Mouse (Mus musculus) liver, embryonic 14.5 days (tissue): ENCODE data around the gene Umodl1. TPM values are rescaled to one million over a fixed set of nuclear protein-coding genes. Genes with fewer than 3 reads are reported as not detected.

Source experiments
- ATAC-seq: fragments of 200-750 bp; cut with Nextera tagmentation; 2 replicates; pipeline ENCODE4 v1.8.0; 2017; ENCODE audit warnings: moderate number of reproducible peaks, mild to moderate bottlenecking, moderate library complexity; ENCODE audit not compliant: insufficient read depth
- DNase-seq, 3 experiments: peaks; one replicate each; pipeline ENCODE4 v3.0.0-alpha.2; 2012 to 2013; ENCODE audit warnings: low read depth in 3 of 3, low spot score in 3 of 3
- H3K27ac ChIP-seq: fragments of 300-500 bp; sonication (generic); 2 replicates; pipeline ENCODE4 v1.5.1; 2014; ENCODE audit warnings: moderate library complexity, mild to moderate bottlenecking, control low read depth, inconsistent platforms
- H3K27me3 ChIP-seq: fragments of 300-500 bp; sonication (generic); 2 replicates; pipeline ENCODE4 v1.6.1; 2014; ENCODE audit warnings: mild to moderate bottlenecking, low read length, moderate library complexity; ENCODE audit not compliant: control insufficient read depth, insufficient read depth
- H3K36me3 ChIP-seq: fragments of 300-500 bp; sonication (generic); replicated peaks from 2 replicates; pipeline ENCODE4 v1.6.1; 2014; ENCODE audit warnings: low read depth; ENCODE audit not compliant: control insufficient read depth, insufficient read depth
- H3K4me1 ChIP-seq, 2 experiments: fragments of 200-500 bp in 1 of 2; fragments of 300-500 bp in 1 of 2; sonication (generic) in 1 of 2; replicated peaks; 2 replicates each; pipeline ENCODE4 v1.6.1; 2012 to 2014; ENCODE audit warnings: antibody characterized with exemption in 1 of 2, inconsistent platforms in 1 of 2, low read length in 1 of 2; ENCODE audit not compliant: control insufficient read depth in 2 of 2, insufficient read depth in 2 of 2
- H3K4me2 ChIP-seq: fragments of 300-500 bp; sonication (generic); 2 replicates; pipeline ENCODE4 v1.6.1; 2014; ENCODE audit warnings: low read depth, mild to moderate bottlenecking, control low read depth, moderate library complexity
- H3K4me3 ChIP-seq, 2 experiments: fragments of 200-500 bp in 1 of 2; fragments of 300-500 bp in 1 of 2; sonication (generic) in 1 of 2; 2 replicates each; pipeline ENCODE4 v1.5.1; 2012 to 2014; ENCODE audit warnings: low read depth in 2 of 2, low read length in 2 of 2, mild to moderate bottlenecking in 2 of 2, control low read depth in 1 of 2, inconsistent platforms in 1 of 2, moderate library complexity in 1 of 2; ENCODE audit not compliant: insufficient read depth in 1 of 2
- H3K9ac ChIP-seq: fragments of 300-500 bp; sonication (generic); replicated peaks from 2 replicates; pipeline ENCODE4 v1.6.1; 2014; ENCODE audit warnings: mild to moderate bottlenecking, control low read depth, moderate library complexity
- H3K9me3 ChIP-seq: fragments of 300-500 bp; sonication (generic); 2 replicates; pipeline ENCODE4 v1.6.1; 2016; ENCODE audit warnings: low read length, mixed read lengths; ENCODE audit not compliant: control insufficient read depth
- CTCF ChIP-seq: IDR thresholded peaks from 2 replicates; pipeline ENCODE4 v1.5.1; 2016; ENCODE audit warnings: antibody characterized with exemption, low read depth, control low read depth
- EP300 ChIP-seq: IDR thresholded peaks from 2 replicates; pipeline ENCODE4 v1.6.1; 2016; ENCODE audit warnings: antibody characterized with exemption, low read depth
- WGBS: fragments of 180-500 bp; shearing (Covaris S2); extraction: QIAGEN DNeasy Blood & Tissue Kit; methylation state at CpG from one replicate; pipeline ENCODE4 v1.1.7; 2014; ENCODE audit not compliant: insufficient replicate concordance; 5-methylcytosine and 5-hydroxymethylcytosine counted together
- microRNA-seq: library from miRNA; unstranded; fragments of <30 nt; microRNA quantifications from one replicate; pipeline ENCODE4, GENCODE M21; 2016
- polyA plus RNA-seq, 2 experiments: library from polyadenylated mRNA; depleted of rRNA in 1 of 2; stranded (reverse) in 1 of 2; unstranded in 1 of 2; fragments of >200 nt; fragmentation: Nextera tagmentation in 1 of 2; extraction: Ambion mirVana in 1 of 2; gene quantifications; 2 replicates each; pipeline versions ENCODE4 v1.2.1 to v1.2.3; 2012 to 2014

Gene Umodl1
- polyA plus RNA-seq, 2 experiments, result 0.01 to 0.20 TPM

DNA sequence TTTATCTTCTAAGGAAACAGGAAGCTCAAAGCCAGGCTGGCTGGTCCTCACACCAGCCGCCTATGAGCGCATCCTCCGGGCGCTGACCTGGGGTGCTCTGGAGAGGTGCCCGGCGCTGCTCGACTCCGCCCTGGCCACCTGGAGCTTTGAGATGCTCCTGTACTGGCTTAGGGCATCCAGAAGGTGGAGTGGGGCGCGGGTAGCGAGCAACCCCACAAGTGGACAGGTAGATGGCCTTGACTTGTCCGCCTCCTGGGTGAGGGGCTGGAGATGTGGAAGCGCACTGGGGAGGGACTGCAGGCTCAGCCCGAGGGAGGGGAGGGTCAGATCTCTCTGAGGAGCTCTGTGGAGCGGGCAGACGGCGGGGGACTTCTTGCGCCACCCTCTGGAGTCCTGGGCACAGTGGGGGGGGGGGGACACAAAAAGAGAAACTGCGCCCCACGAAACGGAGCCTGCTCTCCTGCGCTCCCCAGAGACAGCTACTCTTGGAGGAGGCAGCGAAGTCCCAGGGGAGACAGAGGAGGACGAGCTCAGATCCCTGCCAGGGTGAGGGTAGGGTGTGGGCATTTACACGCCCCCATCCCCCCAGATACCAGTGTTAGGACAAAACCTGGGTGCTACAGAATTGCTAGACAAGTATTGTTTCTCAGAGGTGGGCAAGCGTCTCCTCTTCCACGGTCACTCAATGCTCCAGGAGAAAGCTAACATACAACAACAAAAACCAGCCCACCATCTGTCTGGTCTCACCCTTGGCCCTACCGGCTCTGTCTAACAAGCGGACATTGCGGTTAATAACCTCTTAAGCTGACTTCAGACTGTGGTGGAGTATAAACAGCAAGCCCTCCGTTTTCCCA is 103.7 kb downstream of the Umodl1 start:
- Histone ChIP-seq H3K4me2 (peak overlapping the region; percentile 69), H3K9me3 (no peaks in the 10 kb centered on the region), H3K27ac (no peak overlapping the region), H3K4me3 (peak overlapping the region; percentile 47 to 48), H3K36me3 (no peaks in the 10 kb centered on the region), H3K9ac (no peak overlapping the region), H3K27me3 (peaks cover 34% of the 10 kb centered on the region), H3K4me1 (peaks cover 7 to 27% of the 10 kb centered on the region in 2 experiments)
- DNase-seq (no peak), ATAC-seq (0 out of 2 replicates have a peak, but pooled peaks have one; percentile 27)
- TF ChIP-seq EP300 (no peak), CTCF (no peak)
- 2% methylated on average over 31 of the region's 31 CpGs for WGBS

GRCm38 (mm10) chr17:31058745-31059085 is 104.3 kb downstream of the Umodl1 start:
- Histone ChIP-seq H3K36me3 (no peaks in the 10 kb centered on the region), H3K27me3 (peaks cover 34% of the 10 kb centered on the region), H3K4me3 (peak overlapping the region; percentile 47 to 48), H3K9ac (no peak overlapping the region), H3K9me3 (no peaks in the 10 kb centered on the region), H3K27ac (no peak overlapping the region), H3K4me1 (peaks cover 7 to 27% of the 10 kb centered on the region in 2 experiments), H3K4me2 (peak overlapping the region; percentile 69)
- DNase-seq (no peak), ATAC-seq (no peak)
- no peak for TF ChIP-seq CTCF
- no peak for TF ChIP-seq EP300
- WGBS, result under 1% methylated on average over 13 of the region's 13 CpGs

DNA sequence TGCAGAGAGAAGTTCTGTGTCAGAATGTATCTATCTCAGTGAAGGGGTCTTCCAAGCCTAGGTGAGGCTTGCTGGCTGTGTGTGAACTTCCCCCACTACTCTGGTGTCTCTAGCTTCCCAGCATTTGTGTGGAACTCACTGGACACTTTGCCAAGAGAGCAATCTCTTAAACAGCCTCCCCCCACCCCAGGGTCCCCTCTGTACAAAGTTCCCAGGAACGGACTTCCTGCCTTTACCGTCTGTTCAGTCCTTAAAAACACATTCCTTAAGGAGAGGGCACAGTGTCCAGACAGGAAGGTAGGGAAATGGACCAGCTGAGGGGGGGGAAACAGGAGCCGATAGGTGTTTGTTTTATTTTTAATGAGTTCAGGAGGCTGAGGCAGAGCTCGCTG is 105.8 kb downstream of the Umodl1 start:
- Histone ChIP-seq H3K36me3 (no peaks in the 10 kb centered on the region), H3K4me2 (peak overlapping the region; percentile 69), H3K27ac (no peak overlapping the region), H3K9me3 (no peaks in the 10 kb centered on the region), H3K4me1 (peaks cover 7 to 27% of the 10 kb centered on the region in 2 experiments), H3K27me3 (peaks cover 34% of the 10 kb centered on the region), H3K4me3 (no peak overlapping the region), H3K9ac (no peak overlapping the region)
- WGBS, result 50% methylated on average over 4 of the region's 4 CpGs
- no peak for TF ChIP-seq CTCF
- no peak for TF ChIP-seq EP300
- ATAC-seq (no peak), DNase-seq (no peak)

Small RNAs within 50 kb of the gene (microRNA-seq; reads per million reads assigned to microRNA genes)
- not detected for gene Gm24026

Other genes starting within 250 kb of the Umodl1 start
- 0.01 TPM in 1 of 2 replicates, not detected in the other for gene Glp1r, start 52.8 kb upstream of the Umodl1 start, polyA plus RNA-seq (2012; rRNA removed)
- not detected in 2 replicates for gene Glp1r, start 52.8 kb upstream of the Umodl1 start, polyA plus RNA-seq (2014; fragmentation: Nextera tagmentation; extraction: Ambion mirVana)
- gene Abcg1, start 103.0 kb downstream of the Umodl1 start, polyA plus RNA-seq (2012; rRNA removed), result 1.6 and 2.3 TPM in 2 replicates
- 6.1 and 6.4 TPM in 2 replicates for gene Abcg1, start 103.0 kb downstream of the Umodl1 start, polyA plus RNA-seq (2014; fragmentation: Nextera tagmentation; extraction: Ambion mirVana)
- 10.1 and 16.8 TPM in 2 replicates for gene Tff3, start 175.0 kb downstream of the Umodl1 start, polyA plus RNA-seq (2012; rRNA removed)
- 27.4 and 27.6 TPM in 2 replicates for gene Tff3, start 175.0 kb downstream of the Umodl1 start, polyA plus RNA-seq (2014; fragmentation: Nextera tagmentation; extraction: Ambion mirVana)
- not detected in 2 replicates for gene Tff2, start 189.6 kb downstream of the Umodl1 start, polyA plus RNA-seq (2012; rRNA removed)
- gene Tff2, start 189.6 kb downstream of the Umodl1 start, polyA plus RNA-seq (2014; fragmentation: Nextera tagmentation; extraction: Ambion mirVana), result not detected in 2 replicates
- not detected in 2 replicates for gene Tff1, start 210.6 kb downstream of the Umodl1 start, polyA plus RNA-seq (2012; rRNA removed)
- gene Tff1, start 210.6 kb downstream of the Umodl1 start, polyA plus RNA-seq (2014; fragmentation: Nextera tagmentation; extraction: Ambion mirVana), result not detected in 2 replicates
- gene Tmprss3, start 244.3 kb downstream of the Umodl1 start, polyA plus RNA-seq (2012; rRNA removed), result 0.27 and 0.39 TPM in 2 replicates
- gene Tmprss3, start 244.3 kb downstream of the Umodl1 start, polyA plus RNA-seq (2014; fragmentation: Nextera tagmentation; extraction: Ambion mirVana), result 0.13 and 0.25 TPM in 2 replicates